Mouse (Mus musculus) thymus, adult 2 months (tissue): Measurements from ENCODE around the gene Cables2. TPM values are rescaled to one million over a fixed set of nuclear protein-coding genes. Genes with fewer than 3 reads are reported as not detected.

Experiments used
- DNase-seq: peaks from one replicate; pipeline ENCODE4 v3.0.0; 2021
- H3K27ac ChIP-seq: fragments of 200-500 bp; 2 replicates; pipeline ENCODE4 v1.5.1; 2012; ENCODE audit warnings: low read length, control low read depth; ENCODE audit not compliant: control insufficient read depth, insufficient read depth
- H3K27me3 ChIP-seq: fragments of 200-500 bp; 2 replicates; pipeline ENCODE4 v1.6.1; 2012; ENCODE audit warnings: mild to moderate bottlenecking, low read length, moderate library complexity, mixed read lengths; ENCODE audit not compliant: control insufficient read depth, insufficient read depth
- H3K36me3 ChIP-seq: fragments of 200-500 bp; 2 replicates; pipeline ENCODE4 v1.6.1; 2012; ENCODE audit warnings: mild to moderate bottlenecking, low read length, moderate library complexity; ENCODE audit not compliant: control insufficient read depth, insufficient read depth
- H3K4me1 ChIP-seq: fragments of 200-500 bp; replicated peaks from 2 replicates; pipeline ENCODE4 v1.6.1; 2012; ENCODE audit warnings: low read length; ENCODE audit not compliant: control insufficient read depth, insufficient read depth
- H3K4me3 ChIP-seq: fragments of 200-500 bp; 2 replicates; pipeline ENCODE4 v1.5.1; 2012; ENCODE audit warnings: mild to moderate bottlenecking, low read length, control low read depth, moderate library complexity; ENCODE audit not compliant: control insufficient read depth, insufficient read depth
- CTCF ChIP-seq: fragments of 200-500 bp; IDR thresholded peaks from 2 replicates; pipeline ENCODE4 v1.5.1; 2012; ENCODE audit warnings: mild to moderate bottlenecking, control low read depth, low read length, moderate library complexity, borderline replicate concordance; ENCODE audit not compliant: control insufficient read depth, poor library complexity, insufficient read depth; ENCODE audit errors: extremely low read depth
- POLR2A ChIP-seq: fragments of 200-500 bp; IDR thresholded peaks from 2 replicates; pipeline ENCODE4 v1.6.1; 2012; ENCODE audit warnings: mild to moderate bottlenecking, low read length, control low read depth, moderate library complexity; ENCODE audit not compliant: control insufficient read depth, poor library complexity, insufficient read depth; ENCODE audit errors: extremely low read depth
- WGBS: fragments of 180-500 bp; shearing (Covaris S2); methylation state at CpG from one replicate; pipeline ENCODE4 v1.1.7; 2018; 5-methylcytosine and 5-hydroxymethylcytosine counted together
- polyA plus RNA-seq: library from polyadenylated mRNA; depleted of rRNA; stranded (reverse); fragments of >200 nt; gene quantifications from 2 replicates; pipeline ENCODE4 v1.2.3, GENCODE M21; 2012

Cables2 gene
- polyA plus RNA-seq, 1 experiment = 25.7 TPM

DNA sequence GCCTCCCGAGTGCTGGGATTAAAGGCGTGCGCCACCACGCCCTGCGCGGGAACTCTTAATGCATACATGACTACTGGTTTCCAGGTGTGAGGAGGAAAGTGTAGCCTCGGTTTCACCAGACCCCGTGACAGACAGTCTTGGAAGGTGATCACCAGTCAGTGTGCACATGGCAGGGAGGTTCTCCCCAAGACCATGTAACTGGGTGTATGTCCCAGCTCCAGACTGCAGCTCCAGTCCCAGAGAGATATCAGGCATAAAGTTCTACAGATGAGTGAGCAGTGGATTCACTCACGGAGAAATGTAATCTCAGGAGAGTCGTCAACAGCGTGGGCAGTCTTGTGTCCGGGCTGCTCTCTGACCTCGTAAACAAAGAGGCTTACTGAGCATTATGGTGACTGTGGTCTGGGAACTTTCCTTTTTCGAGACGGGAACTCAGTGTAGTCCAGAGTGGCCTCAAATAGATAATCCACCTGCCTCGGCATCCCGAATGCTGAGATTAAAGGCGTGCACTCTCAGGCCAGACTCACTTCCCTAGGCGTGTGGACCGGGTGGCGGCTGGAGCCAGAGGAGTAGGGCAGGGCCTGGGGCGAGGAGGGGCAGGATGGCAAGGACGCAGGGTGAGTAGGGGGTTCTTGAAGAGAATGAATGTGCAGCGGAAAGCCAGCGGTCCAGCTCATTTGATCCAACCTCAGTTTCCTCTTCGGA, 16.8 kb downstream of the Cables2 start:
- Histone ChIP-seq H3K36me3 (peaks cover 18% of the 10 kb centered on the region; the same call in 1 of the 2 replicates), H3K4me1 (peaks cover 11% of the 10 kb centered on the region)
- WGBS = 22% methylated on average over 26 of the region's 26 CpGs

DNA sequence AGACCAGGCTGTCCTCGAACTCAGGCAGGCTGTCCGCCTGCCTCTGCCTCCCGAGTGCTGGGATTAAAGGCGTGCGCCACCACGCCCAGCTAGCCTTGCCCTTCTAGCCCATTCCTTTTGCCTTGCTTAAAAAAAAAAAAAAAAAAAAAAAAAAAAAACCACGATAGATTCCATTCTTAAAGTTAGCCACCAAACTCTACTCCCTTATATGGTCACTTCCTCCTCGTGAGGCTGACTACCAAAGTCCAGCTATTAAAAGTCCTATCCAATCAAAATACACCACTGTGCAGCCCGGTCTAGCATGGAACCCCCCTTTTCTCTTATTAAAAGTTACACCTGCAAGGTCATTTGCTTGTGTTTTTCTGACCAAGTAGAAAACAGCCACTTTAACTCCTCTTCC, 17.6 kb downstream of the Cables2 start:
- 75% methylated on average over 9 of the region's 9 CpGs for WGBS
- no peak for TF ChIP-seq POLR2A
- TF ChIP-seq CTCF = no peak
- no peak for DNase-seq

More for the DNA sequence above, 16.8 kb downstream of the Cables2 start:
- Histone ChIP-seq H3K27me3 (no peaks in the 10 kb centered on the region), H3K4me3 (peak overlapping the region; percentile 93), H3K27ac (0 out of 2 replicates have a peak overlapping the region, but pooled peaks have one; percentile 4)
- no peak for DNase-seq
- TF ChIP-seq POLR2A (no peak), CTCF (no peak)

DNA sequence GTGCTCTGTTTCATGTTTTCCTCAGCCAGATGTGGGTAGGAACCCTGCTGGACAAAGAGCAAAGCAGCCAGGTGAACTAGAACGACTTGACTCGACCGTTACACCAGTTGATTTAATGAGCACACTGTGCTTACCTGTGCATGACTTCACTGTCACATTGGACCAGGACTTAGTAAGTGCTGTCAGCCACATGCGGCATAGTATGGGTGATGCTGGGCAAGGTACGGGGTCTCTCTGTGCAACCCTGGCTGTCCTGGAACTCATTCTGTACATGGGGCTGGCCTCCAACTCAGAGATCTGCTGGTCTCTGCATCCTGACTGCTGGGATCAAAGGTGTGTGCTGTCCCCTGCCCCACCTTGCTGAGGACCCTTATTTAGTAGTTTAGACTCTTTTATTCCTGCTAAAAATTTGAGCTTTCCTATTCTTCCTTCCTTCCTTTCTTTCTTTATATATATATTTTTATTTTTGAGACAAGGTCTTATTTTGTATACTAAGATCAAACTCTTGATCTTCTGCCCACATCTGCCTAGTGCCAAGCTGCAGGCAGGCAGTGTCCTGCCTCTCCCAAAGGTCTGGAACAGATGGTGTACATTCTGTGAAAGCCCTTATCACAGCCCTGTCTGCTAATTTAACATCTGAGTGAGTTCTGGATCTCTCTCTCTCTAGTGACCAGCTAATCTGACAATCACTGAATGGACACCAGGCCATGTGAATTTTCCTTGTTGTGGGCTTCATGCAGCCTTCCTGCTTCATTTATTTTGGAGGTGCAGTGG, 18.7 kb downstream of the Cables2 start:
- Histone ChIP-seq H3K36me3 (peaks cover 10% of the 10 kb centered on the region; the same call in 1 of the 2 replicates), H3K27me3 (no peaks in the 10 kb centered on the region), H3K27ac (no peak overlapping the region), H3K4me3 (no peak overlapping the region), H3K4me1 (peaks cover 11% of the 10 kb centered on the region)
- 96% methylated on average over 5 of the region's 5 CpGs for WGBS
- DNase-seq = no peak
- no peak for TF ChIP-seq CTCF
- no peak for TF ChIP-seq POLR2A

More for the DNA sequence above, 17.6 kb downstream of the Cables2 start:
- H3K27ac ChIP-seq = no peak overlapping the region
- H3K36me3 ChIP-seq = peaks cover 14% of the 10 kb centered on the region; the same call in 1 of the 2 replicates
- peaks cover 11% of the 10 kb centered on the region for H3K4me1 ChIP-seq
- no peak overlapping the region for H3K4me3 ChIP-seq
- no peaks in the 10 kb centered on the region for H3K27me3 ChIP-seq

DNA sequence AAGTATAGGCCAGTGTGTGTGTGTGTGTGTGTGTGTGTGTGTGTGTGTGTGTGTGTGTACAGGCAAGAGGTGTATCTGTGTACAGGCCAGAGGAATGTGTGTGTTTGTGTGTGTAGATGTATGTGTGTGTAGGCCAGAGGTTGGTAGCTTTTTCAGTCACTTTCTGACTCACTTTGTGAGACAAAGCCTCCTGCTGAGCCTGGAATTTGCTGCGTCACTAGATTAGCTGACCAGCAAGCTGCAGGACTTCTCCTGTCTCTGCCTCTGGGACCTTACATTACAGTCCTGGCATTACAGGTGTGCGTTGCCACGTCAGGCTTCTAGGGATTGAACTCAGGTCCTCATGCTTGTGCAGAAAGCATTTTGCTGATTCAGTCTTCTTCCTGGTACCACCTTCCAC, 21.5 kb downstream of the Cables2 start:
- TF ChIP-seq POLR2A (no peak), CTCF (no peak)
- WGBS = 89% methylated on average over 3 of the region's 3 CpGs
- DNase-seq = no peak
- Histone ChIP-seq H3K27ac (no peak overlapping the region), H3K4me3 (no peak overlapping the region), H3K36me3 (no peaks in the 10 kb centered on the region), H3K4me1 (peaks cover 7% of the 10 kb centered on the region), H3K27me3 (no peaks in the 10 kb centered on the region)

DNA sequence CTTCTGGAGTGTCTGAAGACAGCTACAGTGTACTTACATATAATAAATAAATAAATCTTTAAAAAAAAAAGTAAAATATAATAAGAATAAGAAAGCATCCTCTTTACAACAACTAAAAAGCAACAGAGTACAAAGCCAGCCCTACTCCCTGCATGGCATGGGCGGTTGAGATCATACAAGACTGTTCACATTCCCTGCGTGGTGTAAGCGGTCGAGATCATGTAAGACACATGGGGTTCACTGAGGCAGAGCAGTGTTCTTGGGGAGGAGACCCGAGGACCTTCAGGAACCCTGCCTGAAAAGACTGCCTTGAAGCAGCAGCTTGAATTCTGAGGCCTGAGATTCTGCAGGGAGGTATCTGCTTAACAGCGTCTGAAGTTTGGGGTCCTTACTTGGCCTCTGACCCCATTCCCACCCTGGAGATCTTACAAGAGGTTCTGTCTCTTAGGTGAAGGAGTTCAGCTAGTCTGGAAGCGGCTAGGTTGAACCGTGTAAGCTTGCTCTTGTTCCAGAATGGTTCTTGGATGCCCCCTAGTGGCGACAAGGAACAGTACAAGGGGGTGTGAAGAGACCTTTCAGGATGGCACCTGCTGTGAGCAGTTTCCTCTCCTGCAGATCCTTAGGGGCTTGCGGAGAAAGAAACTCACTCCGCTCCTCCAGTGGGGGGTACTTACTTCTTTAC, 22.2 kb downstream of the Cables2 start:
- TF ChIP-seq POLR2A = no peak
- no peak for TF ChIP-seq CTCF
- peak; percentile 82 for DNase-seq
- 35% methylated on average over 11 of the region's 11 CpGs for WGBS
- no peak overlapping the region for H3K4me3 ChIP-seq
- H3K36me3 ChIP-seq = no peaks in the 10 kb centered on the region
- H3K27me3 ChIP-seq = no peaks in the 10 kb centered on the region
- H3K4me1 ChIP-seq = peaks cover 1% of the 10 kb centered on the region
- H3K27ac ChIP-seq = no peak overlapping the region
